Mouse (Mus musculus): ENCODE results near the gene Scap.

GRCm38 (mm10) chr9:110340037-110340750 lies 7.1 kb downstream of the Scap start:
- TF ChIP-seq POLR2A (IDR thresholded peaks at IDR 0.05; ENCODE audit: insufficient read depth, low read length) (no peak), CTCF (IDR thresholded peaks at IDR 0.05; ENCODE audit: low read depth, low read length) (no peak)
